Mouse (Mus musculus) heart, postnatal 14 days (tissue): ENCODE measurements around the gene Cacna2d2. TPM values are rescaled to one million over a fixed set of nuclear protein-coding genes. Genes with fewer than 3 reads are reported as not detected.

Source experiments
- DNase-seq, 2 experiments: peaks; one replicate each; pipeline ENCODE4 v3.0.0; 2021 to 2022
- intact Hi-C: fragments of 180-260 bp; cut with DNase I; formaldehyde crosslinking; loops from one replicate; pipeline ENCODE4 v1.15.1; 2025
- total RNA-seq, 2 experiments: library from RNA; stranded (reverse); gene quantifications; 2 replicates each; pipeline ENCODE4 v1.2.3; 2021

The Cacna2d2 gene
- total RNA-seq, 2 experiments from 2014 or later = 5.0 to 10.5 TPM

DNA sequence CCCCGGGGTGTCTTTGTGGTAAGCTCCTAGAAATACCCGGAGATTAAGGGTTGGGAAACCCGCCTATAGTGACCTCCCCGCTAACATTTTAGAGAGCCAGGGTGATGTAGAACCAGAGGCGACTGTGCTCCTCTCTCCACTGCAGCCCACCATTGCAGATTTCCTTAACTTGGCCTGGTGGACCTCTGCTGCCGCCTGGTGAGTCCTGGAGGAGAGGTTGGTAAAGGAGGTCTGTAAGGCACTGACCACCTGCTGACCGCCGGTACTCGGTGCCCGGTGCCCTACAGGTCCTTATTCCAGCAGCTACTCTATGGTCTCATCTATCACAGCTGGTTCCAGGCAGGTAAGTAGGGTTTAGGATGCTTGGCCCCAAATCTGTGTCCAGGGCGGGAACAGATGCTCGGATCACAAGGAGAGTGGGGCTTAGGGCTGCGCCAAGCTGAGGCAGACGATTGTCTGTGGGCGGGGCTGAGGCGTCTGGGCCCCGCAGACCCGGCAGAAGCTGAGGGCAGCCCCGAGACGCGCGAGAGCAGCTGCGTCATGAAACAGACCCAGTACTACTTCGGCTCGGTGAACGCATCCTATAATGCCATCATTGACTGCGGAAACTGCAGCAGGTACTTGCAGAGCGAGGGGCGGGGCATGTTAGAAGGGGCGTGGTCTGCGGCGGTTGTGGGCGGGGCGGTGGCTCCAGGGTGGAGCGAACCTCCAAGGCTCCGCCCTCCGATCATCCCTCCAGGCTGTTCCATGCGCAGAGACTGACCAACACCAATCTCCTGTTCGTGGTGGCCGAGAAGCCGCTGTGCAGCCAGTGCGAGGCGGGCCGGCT is 127.0 kb downstream of the Cacna2d2 start:
- peak; percentile 58 to 75 for DNase-seq
- intact Hi-C loops = no loop called here

DNA sequence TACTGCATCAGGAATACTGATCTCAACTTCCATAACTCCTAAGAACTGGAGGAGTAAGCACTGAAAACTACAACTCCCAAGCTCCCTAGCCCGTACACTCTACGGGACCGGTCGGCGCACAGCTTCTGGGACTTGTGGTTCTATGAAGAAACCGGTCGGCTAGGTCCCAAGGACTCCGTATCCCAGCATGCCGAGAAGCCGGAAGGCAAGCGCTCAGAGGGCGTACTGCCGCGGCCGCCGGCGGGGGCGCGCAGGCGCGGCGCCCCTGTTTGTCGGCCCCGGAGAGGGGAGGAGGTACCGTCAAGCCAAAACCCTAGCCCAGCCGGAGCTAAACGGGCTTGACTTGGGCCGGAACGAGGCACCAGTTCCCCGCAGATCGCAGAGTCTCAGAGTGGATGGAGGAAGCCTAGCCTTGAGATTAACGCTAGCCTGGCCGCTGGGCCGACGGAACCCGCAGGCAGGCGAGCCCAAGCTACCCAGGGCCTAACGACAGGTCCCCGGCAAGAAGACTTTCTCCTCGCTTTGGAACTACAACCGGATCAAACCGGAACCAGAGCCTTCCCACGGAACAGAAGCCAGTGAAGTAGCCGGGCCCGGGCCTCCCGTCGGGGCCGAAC is 134.5 kb downstream of the Cacna2d2 start, which contains the start of gene Tmem115:
Gene Tmem115 (plus strand): TSS at position 155 of the 617 bp plus-strand sequence.
- intact Hi-C loops = no loop called here
- DNase-seq = peak; percentile 89 to 92

DNA sequence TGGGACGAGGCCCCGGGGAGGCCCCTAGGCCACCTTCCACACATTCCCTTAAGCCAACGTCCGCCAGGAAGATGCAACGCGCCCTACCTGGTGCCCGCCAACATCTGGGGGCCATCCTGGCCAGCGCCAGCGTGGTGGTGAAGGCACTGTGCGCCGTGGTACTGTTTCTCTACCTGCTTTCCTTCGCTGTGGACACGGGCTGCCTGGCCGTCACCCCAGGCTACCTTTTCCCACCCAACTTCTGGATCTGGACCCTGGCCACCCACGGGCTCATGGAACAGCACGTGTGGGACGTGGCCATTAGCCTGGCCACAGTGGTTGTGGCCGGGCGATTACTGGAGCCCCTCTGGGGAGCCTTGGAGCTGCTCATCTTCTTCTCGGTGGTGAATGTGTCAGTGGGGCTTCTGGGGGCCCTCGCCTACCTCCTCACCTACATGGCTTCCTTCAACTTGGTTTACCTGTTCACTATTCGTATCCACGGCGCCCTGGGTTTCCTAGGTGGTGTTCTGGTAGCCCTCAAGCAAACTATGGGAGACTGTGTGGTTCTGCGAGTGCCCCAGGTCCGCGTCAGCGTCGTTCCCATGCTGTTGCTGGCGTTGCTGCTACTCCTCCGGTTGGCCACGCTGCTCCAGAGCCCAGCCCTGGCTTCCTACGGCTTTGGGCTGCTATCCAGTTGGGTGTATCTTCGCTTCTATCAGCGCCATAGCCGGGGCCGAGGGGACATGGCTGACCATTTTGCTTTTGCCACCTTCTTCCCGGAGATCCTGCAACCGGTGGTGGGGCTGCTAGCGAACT is 135.2 kb downstream of the Cacna2d2 start:
- DNase-seq = peak; percentile 45 to 56
- intact Hi-C loops = no loop called here

DNA sequence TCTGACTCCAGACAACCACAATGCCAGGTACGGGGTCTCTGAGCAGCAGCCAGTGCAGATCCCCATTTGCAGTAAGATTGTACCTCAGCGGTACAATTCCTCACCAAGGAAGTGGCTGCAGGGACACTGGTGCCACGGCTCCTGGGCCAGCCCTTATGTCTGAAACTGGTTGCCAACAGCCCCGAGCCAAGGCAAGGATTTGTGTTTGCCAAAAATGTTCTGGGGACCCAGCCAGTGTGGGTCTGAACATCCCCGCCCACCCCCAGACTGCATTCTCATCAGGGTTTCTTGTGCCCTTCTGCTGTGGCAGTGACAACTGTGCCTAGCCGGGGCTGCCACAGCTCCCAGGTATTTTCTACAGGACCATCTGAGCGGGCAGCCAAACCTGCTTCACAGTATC is 138.8 kb downstream of the Cacna2d2 start:
- DNase-seq = no peak
- intact Hi-C loops = no loop called here

DNA sequence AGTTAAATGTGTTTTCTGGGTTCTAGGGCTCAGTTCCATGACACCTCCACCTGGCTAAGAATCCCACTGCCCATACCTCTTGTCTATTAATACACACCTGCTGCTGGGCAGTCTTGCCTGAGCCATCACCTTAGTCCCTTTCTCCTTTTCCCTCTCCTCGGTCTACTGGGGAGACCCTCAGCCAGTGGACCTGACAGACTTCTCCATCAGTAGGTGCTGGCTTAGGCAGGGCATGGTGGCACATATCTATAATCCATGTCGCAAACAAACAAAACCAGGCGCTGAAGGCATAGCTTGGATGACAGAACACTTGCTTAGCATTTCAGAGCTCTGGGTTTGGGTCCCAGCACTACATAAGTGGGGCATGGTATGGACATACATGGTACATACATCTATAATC is 139.3 kb downstream of the Cacna2d2 start:
- intact Hi-C loops = no loop called here
- no peak for DNase-seq

DNA sequence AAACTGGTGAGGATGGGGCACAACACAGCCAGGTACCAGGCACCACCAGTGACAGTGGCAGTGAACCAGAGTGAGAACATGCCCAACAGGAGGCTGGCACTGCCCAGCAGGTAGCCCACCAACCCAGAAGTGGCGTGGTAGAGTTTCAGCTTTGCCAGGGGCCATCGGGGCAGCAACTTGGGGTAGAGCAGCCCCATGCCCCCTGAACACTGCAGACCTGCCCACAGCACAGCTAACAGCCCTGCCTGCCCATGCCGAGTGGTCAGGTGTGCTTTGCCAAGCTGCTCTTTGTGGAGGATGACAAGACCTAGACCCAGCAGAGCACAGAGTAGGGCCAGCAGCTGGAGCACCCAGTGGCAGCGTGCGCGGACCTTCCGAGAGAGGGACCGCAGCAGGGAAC is 140.5 kb downstream of the Cacna2d2 start:
- no peak for DNase-seq
- intact Hi-C loops = loop anchor here (5.0 kb wide), 1 partner anchor 718 kb away; the partner anchor contains the start of gene Dcaf1

DNA sequence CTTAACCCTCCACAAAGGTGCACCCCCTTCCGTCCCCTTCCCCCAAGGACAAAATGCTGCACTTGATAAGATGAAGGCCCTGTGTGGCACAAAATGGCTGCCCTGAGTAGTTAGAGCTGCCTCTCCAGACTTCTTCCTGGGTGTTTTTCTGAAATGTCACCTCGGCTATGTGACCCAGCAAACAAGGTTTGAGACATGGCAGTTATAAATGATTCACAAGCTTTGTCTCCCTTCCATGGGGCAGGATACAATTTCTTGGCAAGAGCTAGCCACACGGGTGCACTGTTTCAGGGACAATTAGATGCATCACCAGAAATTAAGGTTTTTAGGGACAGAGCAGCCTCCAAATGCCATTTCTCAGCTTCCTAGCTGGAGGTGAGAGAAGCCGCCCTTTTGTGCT is 141.0 kb downstream of the Cacna2d2 start:
- intact Hi-C loops = loop anchor here (5.0 kb wide), 1 partner anchor 718 kb away; the partner anchor contains the start of gene Dcaf1
- no peak for DNase-seq

DNA sequence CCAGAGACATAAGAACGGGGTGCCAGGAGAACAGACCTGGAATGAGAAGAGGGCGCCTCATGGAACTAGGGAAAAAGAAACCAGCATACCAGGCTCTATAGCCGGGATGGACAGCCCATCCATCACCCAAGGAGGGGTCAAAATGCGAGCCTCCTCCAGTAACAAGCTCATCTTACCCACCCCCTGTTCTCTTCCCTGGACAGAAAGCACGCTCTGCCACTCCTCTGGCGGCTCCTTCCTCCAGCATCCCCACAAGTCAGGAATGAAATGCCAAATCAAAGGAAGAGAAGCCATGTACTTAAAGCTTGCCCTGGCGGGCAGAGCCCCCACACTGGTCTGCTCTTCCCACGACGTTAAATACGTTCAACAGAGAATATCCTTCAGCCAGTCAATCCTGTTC is 141.6 kb downstream of the Cacna2d2 start:
- intact Hi-C loops = loop anchor here (5.0 kb wide), 1 partner anchor 719 kb away; the partner anchor contains the start of gene Dcaf1

DNA sequence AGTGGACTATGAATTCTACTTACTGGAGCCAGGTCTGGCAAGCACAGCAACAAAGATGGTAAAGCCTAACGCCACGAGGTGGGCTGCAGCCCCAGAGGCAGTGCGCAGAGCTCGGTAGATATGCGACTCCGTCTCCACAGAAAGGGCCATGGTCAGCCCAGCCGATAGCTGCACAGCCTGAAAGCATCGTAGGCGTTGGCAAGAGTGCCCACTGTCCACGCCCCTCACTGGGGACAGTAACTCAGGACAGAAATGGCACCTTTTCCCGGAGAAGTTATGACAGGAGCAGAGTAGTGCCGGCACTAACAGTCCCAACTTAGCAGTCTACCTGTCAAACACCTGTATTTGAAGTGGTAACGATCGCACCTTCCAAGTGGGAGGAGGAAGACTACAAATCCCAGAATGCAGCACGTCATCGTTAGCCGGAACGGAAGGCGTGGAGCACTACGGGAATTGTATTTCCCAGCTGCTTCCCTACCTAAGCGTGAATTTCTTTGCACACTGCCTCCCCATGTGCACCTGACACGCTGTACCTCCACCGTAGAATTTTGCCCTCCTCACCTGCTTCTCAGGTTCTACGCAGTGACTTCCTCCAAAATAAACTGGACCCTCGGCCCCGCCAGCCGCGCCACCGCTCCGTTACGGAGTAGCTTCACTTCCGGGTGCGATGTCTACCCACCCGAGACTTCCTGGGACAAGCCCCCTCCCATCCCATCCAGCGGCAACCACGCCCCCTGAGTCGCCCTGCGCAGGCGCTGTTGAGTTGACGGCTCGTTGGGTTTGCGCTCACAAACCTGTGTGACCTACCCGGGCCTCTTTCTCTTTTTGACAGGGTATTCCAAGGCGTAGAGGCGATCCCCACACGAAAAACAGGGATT is 142.3 kb downstream of the Cacna2d2 start, which contains the start of the genes Cyb561d2 and Nprl2:
Gene Cyb561d2 (minus strand): TSS at position 720 of the 878 bp plus-strand sequence.
Gene Nprl2 (plus strand): TSS at position 753 of the 878 bp plus-strand sequence.
- DNase-seq = peak; percentile 93 to 95
- intact Hi-C loops = loop anchor here (5.0 kb wide), 1 partner anchor 719 kb away; the partner anchor contains the start of gene Dcaf1

More for the DNA sequence above, 141.6 kb downstream of the Cacna2d2 start:
- DNase-seq = no peak

DNA sequence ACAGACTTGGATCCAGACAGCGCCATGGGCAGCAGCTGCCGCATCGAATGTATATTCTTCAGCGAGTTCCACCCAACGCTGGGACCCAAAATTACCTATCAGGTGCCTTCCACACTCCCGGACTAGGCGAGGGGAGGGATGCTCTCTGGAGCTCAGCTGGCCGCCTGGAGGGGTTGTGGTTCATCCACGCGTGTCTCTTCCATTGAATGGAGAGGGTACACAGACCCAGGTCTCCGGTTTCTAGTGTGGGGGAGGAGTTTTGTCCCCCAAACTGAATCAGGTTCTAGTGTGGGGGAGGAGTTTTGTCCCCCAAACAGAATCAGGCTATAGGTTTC is 142.9 kb downstream of the Cacna2d2 start:
- intact Hi-C loops = loop anchor here (5.0 kb wide), 1 partner anchor 720 kb away; the partner anchor contains the start of gene Dcaf1

DNA sequence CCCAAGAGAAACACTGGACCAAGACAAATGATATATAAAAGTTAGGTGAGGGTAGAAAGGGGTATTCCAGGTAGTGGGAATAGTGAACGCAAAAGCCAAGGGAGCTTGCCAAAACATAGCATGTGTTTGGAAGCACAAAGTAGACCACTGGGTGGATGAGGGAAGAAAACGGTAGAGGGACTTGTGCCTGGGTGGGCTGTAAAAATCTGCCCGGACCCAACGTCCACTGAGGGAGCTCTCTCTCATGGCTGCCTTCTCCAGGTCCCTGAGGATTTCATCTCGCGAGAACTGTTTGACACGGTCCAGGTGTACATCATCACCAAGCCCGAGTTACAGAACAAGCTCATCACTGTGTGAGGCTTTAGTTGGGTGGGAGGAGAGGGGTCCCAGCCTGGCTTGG is 143.3 kb downstream of the Cacna2d2 start:
- intact Hi-C loops = loop anchor here (5.0 kb wide), 1 partner anchor 720 kb away; the partner anchor contains the start of gene Dcaf1
- DNase-seq = no peak

More for the DNA sequence above, 142.9 kb downstream of the Cacna2d2 start:
- no peak for DNase-seq

DNA sequence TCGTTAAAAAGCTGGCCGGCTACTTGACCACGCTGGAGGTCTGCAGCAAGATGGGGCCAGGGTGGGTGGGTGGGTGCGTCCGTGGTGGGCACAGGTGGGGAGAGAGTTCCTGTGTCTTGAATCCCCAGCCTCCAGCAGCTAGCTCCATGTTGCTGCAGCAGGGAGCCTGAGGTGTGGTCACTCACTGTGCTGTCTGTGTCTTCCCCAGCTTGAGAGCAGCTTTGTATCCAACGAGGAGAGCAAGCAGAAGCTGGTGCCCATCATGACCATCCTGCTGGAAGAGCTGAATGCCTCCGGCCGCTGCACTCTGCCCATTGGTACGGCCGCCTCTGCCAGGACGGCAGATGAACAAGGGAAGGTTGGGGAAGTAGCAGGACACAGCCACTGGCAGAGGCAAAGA is 143.9 kb downstream of the Cacna2d2 start:
- intact Hi-C loops = loop anchor here (5.0 kb wide), 1 partner anchor 721 kb away; the partner anchor contains the start of gene Dcaf1
- DNase-seq = no peak

DNA sequence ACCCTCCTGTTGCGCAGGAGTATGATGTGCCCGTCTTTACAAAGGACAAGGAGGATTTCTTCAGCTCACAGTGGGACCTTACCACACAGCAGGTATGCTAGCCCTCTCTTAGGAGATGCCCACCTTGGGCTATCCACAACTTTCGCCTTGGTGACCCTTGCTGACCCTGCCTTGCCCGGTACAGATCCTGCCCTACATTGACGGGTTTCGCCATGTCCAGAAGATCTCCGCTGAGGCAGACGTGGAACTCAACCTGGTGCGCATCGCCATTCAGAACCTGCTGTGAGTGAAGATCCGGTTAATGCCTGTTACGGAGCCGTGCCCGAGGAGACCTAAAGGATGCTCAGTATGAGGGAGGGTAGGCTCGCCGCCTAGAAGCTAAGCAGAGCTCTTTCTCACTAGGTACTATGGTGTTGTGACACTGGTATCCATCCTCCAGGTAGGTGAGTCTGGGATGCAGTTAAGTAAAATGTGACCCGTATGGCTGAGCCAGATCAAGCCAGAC is 144.8 kb downstream of the Cacna2d2 start:
- DNase-seq = no peak
- intact Hi-C loops = loop anchor here (5.0 kb wide), 1 partner anchor 722 kb away; the partner anchor contains the start of gene Dcaf1

DNA sequence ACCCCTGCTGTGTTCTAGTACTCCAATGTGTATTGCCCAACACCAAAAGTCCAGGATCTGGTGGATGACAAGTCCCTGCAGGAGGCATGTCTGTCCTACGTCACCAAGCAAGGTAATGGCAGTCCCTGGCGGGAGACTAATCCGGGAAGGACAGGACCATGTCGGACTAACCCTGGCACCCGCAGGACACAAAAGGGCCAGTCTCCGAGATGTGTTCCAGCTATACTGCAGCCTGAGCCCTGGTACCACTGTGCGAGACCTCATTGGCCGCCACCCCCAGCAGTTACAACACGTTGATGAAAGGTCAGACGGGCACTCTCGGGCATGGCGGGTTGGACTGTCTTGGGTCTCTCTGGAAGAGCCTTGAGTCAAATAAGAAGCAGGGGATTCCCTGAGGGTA is 145.3 kb downstream of the Cacna2d2 start:
- DNase-seq = no peak
- intact Hi-C loops = loop anchor here (5.0 kb wide), 1 partner anchor 722 kb away; the partner anchor contains the start of gene Dcaf1

DNA sequence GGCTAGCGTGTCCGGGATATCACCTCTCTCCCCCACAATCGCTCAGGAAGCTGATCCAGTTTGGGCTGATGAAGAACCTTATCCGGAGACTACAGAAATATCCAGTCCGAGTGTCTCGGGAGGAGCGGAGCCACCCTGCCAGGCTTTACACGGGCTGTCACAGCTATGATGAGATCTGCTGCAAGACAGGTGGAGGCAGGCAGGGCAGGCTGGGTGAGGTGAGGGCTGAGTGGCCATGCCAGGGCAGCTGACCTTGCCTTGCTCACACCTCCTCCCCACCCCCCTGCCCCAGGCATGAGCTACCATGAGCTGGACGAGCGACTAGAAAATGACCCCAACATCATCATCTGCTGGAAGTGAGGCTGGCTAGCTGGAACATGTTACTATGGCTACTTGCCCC is 145.8 kb downstream of the Cacna2d2 start:
- DNase-seq = no peak
- intact Hi-C loops = no loop called here

DNA sequence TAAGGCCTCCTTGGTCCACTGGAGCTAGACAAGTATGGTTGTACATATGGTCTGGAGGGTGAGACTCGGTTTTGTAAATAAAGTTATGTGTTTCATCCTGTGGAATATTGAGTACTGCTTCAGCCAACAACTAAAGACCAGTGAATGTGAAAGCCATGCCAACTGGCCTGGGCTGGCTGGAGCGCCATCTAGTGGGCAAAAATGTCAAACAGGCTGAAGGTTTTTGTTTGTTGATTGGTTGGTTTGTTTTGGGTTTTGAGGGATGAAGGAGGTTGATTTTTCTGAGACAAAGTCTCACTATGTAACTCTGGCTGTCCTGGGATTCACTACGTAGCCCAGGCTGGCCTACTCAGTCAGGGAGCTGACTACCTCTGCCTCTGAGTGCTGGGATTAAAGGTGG is 146.2 kb downstream of the Cacna2d2 start:
- DNase-seq = peak; percentile 78 to 86
- intact Hi-C loops = no loop called here

DNA sequence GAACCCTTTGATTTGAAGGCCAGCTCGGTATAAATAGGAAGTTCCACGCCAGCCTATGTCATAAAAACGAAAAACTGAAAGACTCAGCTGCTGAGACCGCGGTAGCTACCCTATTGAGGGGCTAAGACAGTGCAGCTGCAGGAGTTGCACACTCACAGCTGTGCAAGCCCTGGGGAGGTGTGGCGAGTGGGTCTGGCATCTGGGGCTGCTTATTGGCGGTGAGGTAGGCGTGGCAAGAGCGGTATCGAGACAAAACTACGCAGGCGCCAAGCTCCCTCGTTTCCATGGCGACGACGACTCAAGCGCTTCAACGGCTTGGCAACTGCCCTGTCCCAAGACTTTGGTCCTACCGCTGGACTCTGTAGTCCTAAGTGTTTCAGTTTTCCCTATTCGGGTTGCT is 147.6 kb downstream of the Cacna2d2 start, which contains the start of gene Zmynd10:
Gene Zmynd10 (plus strand): TSS at position 273 of the 400 bp plus-strand sequence.
- intact Hi-C loops = no loop called here
- peak; percentile 84 to 90 for DNase-seq

DNA sequence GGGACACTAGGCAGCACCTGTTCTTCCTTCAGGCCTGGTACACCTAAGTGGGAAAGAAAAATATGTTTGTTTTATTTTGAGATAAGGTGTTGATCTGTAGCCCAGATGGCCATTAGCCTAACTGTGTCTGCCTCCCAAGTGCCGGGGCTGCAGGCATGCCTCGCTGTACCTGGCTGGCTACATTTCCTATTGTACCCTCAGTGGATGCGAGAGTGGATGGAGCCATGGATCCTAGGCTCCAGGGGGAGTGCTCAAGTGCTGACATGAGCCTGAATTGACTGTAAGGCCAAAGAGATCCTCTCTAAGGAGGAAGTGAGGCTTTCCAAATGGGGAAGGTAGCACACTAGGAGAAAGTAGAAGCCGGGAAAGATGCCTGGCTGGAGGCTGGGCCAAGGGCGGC is 148.5 kb downstream of the Cacna2d2 start:
- intact Hi-C loops = no loop called here
- no peak for DNase-seq

DNA sequence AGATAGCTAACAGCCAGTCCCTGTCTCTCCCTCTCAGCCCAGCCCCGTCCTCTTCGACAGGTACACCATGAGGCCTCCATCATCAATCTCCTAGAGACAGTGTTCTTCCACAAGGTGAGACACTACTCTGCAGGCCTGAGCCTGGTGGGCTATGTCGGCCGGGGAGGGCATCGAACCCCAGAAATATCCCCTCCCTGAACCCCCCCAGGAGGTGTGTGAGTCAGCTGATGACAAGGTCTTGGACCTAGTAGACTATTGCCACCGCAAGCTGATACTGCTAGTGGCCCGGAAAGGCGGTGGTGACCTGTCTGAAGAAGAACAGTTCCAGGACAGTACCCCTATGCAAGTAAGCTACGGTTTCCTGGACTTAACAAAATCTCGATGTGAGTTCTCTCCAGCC is 149.4 kb downstream of the Cacna2d2 start:
- no peak for DNase-seq
- intact Hi-C loops = no loop called here
